ENCODE assay signal across 9 mouse cellular contexts in genomic region chr6:135304576-135305260, GRCm38 (mm10). TPM values are rescaled to one million over a fixed set of nuclear protein-coding genes. Genes with fewer than 3 reads are reported as not detected.
DNase-seq lines count a peak whose midpoint lies in the region; TF ChIP-seq lines count a peak whose summit lies in the region.
"Had no signal": no experiment of that assay in that cellular context is flagged by ENCODE, and none has a peak within 500 bp of the region (broad histone marks: within the 10 kb centered on the region; RNA-seq: fewer than 3 reads in every experiment).

No protein-coding gene starts in this region.

- H3K4me1 ChIP-seq in kidney, adult 2 months (ENCODE audit: control insufficient read depth, insufficient read depth, low read length) = peaks cover 2% of the 10 kb centered on the region; the same call in 1 of the 2 replicates
- H3K4me1 ChIP-seq in embryonic facial prominence, embryonic 10.5 days = peaks cover 17% of the 10 kb centered on the region

- no peak for TF ChIP-seq CTCF in kidney, adult 2 months (conservative IDR thresholded peaks at IDR 0.05; ENCODE audit: insufficient read depth, insufficient read length, low read depth, low read length)

- TF ChIP-seq POLR2A in kidney, adult 2 months (IDR thresholded peaks at IDR 0.05; ENCODE audit: low read depth, low read length) = no peak
- TF ChIP-seq POLR2A in myocyte (IDR thresholded peaks at IDR 0.05; ENCODE audit: insufficient read length, low read depth) = no peak

- H3K36me3 ChIP-seq in kidney, adult 2 months (ENCODE audit: control insufficient read depth, insufficient read depth, low read length) = no peaks in the 10 kb centered on the region
- H3K36me3 ChIP-seq in embryonic facial prominence, embryonic 10.5 days (replicated peaks) = no peaks in the 10 kb centered on the region
- no peaks in the 10 kb centered on the region for H3K36me3 ChIP-seq in myocyte (ENCODE audit: control insufficient read depth, insufficient read depth)

- 55% methylated on average over 7 of the region's 7 CpGs for WGBS in kidney, adult 2 months
- 47% methylated on average over 7 of the region's 7 CpGs for WGBS in embryonic facial prominence, embryonic 10.5 days

- H3K4me2 ChIP-seq in myocyte (ENCODE audit: low read depth) = peak overlapping the region; percentile 39

- H3K79me2 ChIP-seq in myocyte (ENCODE audit: control insufficient read depth, insufficient read depth) = no peaks in the 10 kb centered on the region

- no peak overlapping the region for H3ac ChIP-seq in myocyte (ENCODE audit: control insufficient read depth, insufficient read length)

- H3K4me3 ChIP-seq in kidney, adult 2 months (ENCODE audit: insufficient read depth, low read depth, low read length) = no peak overlapping the region
- no peak overlapping the region for H3K4me3 ChIP-seq in embryonic facial prominence, embryonic 10.5 days
- no peak overlapping the region for H3K4me3 ChIP-seq in myocyte

- H3K27me3 ChIP-seq in kidney, adult 2 months (replicated peaks; ENCODE audit: control insufficient read depth, insufficient read depth, low read length) = no peaks in the 10 kb centered on the region
- H3K27me3 ChIP-seq in embryonic facial prominence, embryonic 10.5 days (replicated peaks; ENCODE audit: low read depth, poor library complexity, severe bottlenecking) = no peaks in the 10 kb centered on the region
- H3K27me3 ChIP-seq in myocyte (ENCODE audit: control insufficient read depth, insufficient read depth, insufficient read length) = no peaks in the 10 kb centered on the region

- peak overlapping the region; percentile 71 for H3K27ac ChIP-seq in kidney, adult 2 months (ENCODE audit: insufficient read depth, low read depth, low read length)
- peak overlapping the region; percentile 72 for H3K27ac ChIP-seq in embryonic facial prominence, embryonic 10.5 days (replicated peaks)

- DNase-seq in kidney, adult 2 months = peak; percentile 49
- DNase-seq in kidney, postnatal 25 days = no peak
- peak; percentile 34 for DNase-seq in embryonic facial prominence, embryonic 10.5 days (ENCODE audit: low spot score)
- peak; percentile 20 for DNase-seq in forelimb bud, embryonic 11.5 days (ENCODE audit: low read depth, low spot score)
- no peak for DNase-seq in cerebellum, adult 11-12 months
- no peak for DNase-seq in left cerebral cortex, postnatal 14 days (ENCODE audit: low spot score in 2 of 2)
- DNase-seq: retina, postnatal 1 day had no signal

- H3K9me3 ChIP-seq in embryonic facial prominence, embryonic 10.5 days = no peaks in the 10 kb centered on the region

- intact Hi-C loops in left cerebral cortex, postnatal 14 days (cut with DNase I) = no loop called here

TF ChIP-seq in myocyte, 11 proteins besides CTCF, POLR2A, EP300 and RAD21:
- TF ChIP-seq TCF12 (IDR thresholded peaks at IDR 0.05; ENCODE audit: insufficient read depth, poor library complexity, severe bottlenecking) = no peak
TF ChIP-seq in myocyte: peak in this region for 0.

RNA-seq across cellular contexts. Expression of gene Pbp2, which starts 5.5 kb away (rescaled TPM):
- 0.16 TPM in 1 of 2 replicates, not detected in the other for polyA plus RNA-seq in kidney, adult 2 months (2012; rRNA removed)
- polyA plus RNA-seq in embryonic facial prominence, embryonic 10.5 days (2016; fragmentation: Nextera tagmentation; extraction: Ambion mirVana) = not detected in 2 replicates
- 0.16 TPM for polyA plus RNA-seq in myocyte (2012; fragmentation: generic; extraction: Trizol)
- total RNA-seq in left cerebral cortex, postnatal 14 days (2021) = under 1 TPM; 0.34 to 0.72 TPM
- polyA plus RNA-seq: heart, postnatal 0 days had no signal

RNA-seq across cellular contexts. Expression of gene Gsg1, which starts 50.6 kb away (rescaled TPM):
- 0.55 and 1.4 TPM in 2 replicates for polyA plus RNA-seq in kidney, adult 2 months (2012; rRNA removed)
- polyA plus RNA-seq in embryonic facial prominence, embryonic 10.5 days (2016; fragmentation: Nextera tagmentation; extraction: Ambion mirVana) = 0.29 and 0.55 TPM in 2 replicates
- 0.04 TPM for polyA plus RNA-seq in myocyte (2012; fragmentation: generic; extraction: Trizol)
- total RNA-seq in left cerebral cortex, postnatal 14 days (2021) = not detected

RNA-seq across cellular contexts. Expression of gene Emp1, which starts 57.6 kb away (rescaled TPM):
- polyA plus RNA-seq in kidney, adult 2 months (2012; rRNA removed) = 56.0 and 66.3 TPM in 2 replicates
- polyA plus RNA-seq in embryonic facial prominence, embryonic 10.5 days (2016; fragmentation: Nextera tagmentation; extraction: Ambion mirVana) = 4.3 and 7.7 TPM in 2 replicates
- polyA plus RNA-seq in myocyte (2012; fragmentation: generic; extraction: Trizol) = 112 TPM
- 1 to 10 TPM; 3.4 to 3.6 TPM for total RNA-seq in left cerebral cortex, postnatal 14 days (2021)

Comparison
In these comparisons a context has a peak if more than half of its experiments do, and no peak if none do; other contexts are left out.
1. DNase-seq: peak in kidney, adult 2 months (single experiment), embryonic facial prominence, embryonic 10.5 days (single experiment) and forelimb bud, embryonic 11.5 days (single experiment); none in kidney, postnatal 25 days (0 of 2), cerebellum, adult 11-12 months (single experiment) and left cerebral cortex, postnatal 14 days (0 of 2).